Mouse (Mus musculus) mouse embryonic stem cell (cell line): ENCODE measurements around the gene Gng13.

Experiments used
- in situ Hi-C, 2 experiments: fragments of 300-500 bp; cut with MboI; formaldehyde crosslinking; loops; 1 replicate in 1 of 2; 3 replicates in 1 of 2; pipeline ENCODE4 v1.14.3; 2019 to 2020; ENCODE audit warnings: low sequenced_read_pairs in 2 of 2, low pct_unique_long_range_greater_than_20kb in 1 of 2, mixed read lengths in 1 of 2; ENCODE audit not compliant: unreplicated experiment in 1 of 2

Gene Gng13

GRCm38 (mm10) chr17:25760148-25760547 is 43.2 kb downstream of the Gng13 start:
- in situ Hi-C loops: no loop called here

DNA sequence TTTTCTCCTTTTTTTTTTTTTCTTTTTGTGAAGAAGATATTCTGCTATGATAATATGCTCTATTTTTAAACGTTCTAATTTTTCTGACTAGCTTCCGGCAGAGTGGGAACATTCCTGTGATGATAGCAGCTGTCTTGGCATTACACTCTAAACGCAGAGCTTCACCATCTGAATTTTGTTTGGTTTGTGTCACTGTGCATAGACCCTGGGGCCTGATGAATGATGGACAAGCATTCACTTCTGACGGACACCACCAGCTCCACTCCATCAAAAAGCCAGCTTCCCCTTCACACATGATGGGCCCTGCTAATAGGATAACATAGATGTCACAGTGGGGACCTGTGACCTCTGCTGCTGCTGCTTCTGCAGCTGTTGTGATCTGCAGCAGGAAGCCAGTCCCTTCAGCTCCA is 44.6 kb downstream of the Gng13 start:
- in situ Hi-C loops: no loop called here

GRCm38 (mm10) chr17:25762591-25762990 is 45.6 kb downstream of the Gng13 start:
- in situ Hi-C loops: no loop called here

DNA sequence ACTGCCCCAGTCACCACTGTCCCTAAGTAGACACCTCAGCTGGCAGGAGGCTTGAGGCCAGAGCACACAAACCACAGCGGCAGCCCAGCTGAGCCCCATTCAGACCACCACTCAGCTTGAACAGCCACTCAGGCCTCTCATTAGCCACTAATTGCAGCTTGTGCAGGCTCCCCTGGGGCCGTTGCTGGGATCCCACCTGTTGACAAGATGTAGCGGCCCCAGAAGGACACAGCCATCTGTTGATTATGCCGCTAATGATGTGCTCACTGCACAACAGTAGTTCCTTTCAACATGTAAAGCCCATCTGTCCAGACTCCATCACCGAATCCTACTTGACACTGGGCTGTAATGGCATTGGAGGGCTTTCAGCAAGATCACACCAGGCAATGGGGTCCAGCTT is 48.9 kb downstream of the Gng13 start:
- in situ Hi-C loops: loop anchor here in 1 of 2 experiments (5.0 kb wide), 1 partner anchor 34 kb away; no protein-coding TSS in a partner anchor
